Comparison of ENCODE assay signal across 14 mouse cellular contexts in the genomic region with DNA sequence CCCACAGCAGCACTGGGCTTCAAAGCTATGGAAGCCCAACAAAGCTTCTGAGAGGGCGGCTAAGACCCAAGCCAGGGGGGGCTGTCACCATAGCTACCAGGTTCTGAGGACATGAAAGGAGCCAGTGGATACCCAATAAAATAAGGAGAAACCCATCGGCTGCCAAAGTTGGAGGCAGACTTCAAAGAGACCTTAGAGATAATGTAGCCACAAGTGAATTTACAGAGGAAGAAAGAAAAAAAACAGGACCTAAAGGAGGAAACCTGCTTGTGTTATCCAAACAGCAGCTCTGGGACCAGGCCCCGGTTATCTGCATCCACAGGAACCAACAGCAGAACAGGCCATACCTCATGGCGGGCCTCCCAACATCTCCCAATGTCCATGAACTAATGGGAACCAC.
DNase-seq lines count a peak whose midpoint lies in the region; ATAC-seq and TF ChIP-seq lines count a peak whose summit lies in the region.
"Had no signal": no experiment of that assay in that cellular context is flagged by ENCODE, and none has a peak within 500 bp of the region (broad histone marks: within the 10 kb centered on the region; RNA-seq: fewer than 3 reads in every experiment).

No protein-coding gene starts in this region.

- WGBS in forebrain, embryonic 10.5 days: 51% methylated on average over 4 of the region's 4 CpGs
- 50% methylated on average over 4 of the region's 4 CpGs for WGBS in forebrain, embryonic 15.5 days
- 44% methylated on average over 4 of the region's 4 CpGs for WGBS in heart, embryonic 15.5 days
- 18% methylated on average over 4 of the region's 4 CpGs for WGBS in liver, embryonic 13.5 days (ENCODE audit: insufficient replicate concordance)

- intact Hi-C loops in left cerebral cortex, postnatal 14 days (cut with DNase I): no loop called here

- no peaks in the 10 kb centered on the region for H3K36me3 ChIP-seq in forebrain, embryonic 10.5 days (replicated peaks)
- no peaks in the 10 kb centered on the region for H3K36me3 ChIP-seq in forebrain, embryonic 15.5 days
- H3K36me3 ChIP-seq in heart, embryonic 15.5 days: no peaks in the 10 kb centered on the region
- peaks cover 0 to 41% of the 10 kb centered on the region in 2 experiments; a peak in 2 of 4 replicates for H3K36me3 ChIP-seq in MEL (ENCODE audit: control insufficient read depth in 1 of 2, insufficient read depth in 2 of 2, low read length in 2 of 2)
- H3K36me3 ChIP-seq in liver, embryonic 13.5 days: no peaks in the 10 kb centered on the region
- H3K36me3 ChIP-seq: hindbrain, embryonic 15.5 days had no signal

- H3K79me2 ChIP-seq in MEL (ENCODE audit: control insufficient read depth, insufficient read depth, low read length, poor library complexity): no peaks in the 10 kb centered on the region

- H3K9ac ChIP-seq in forebrain, embryonic 15.5 days (replicated peaks): no peak overlapping the region
- no peak overlapping the region for H3K9ac ChIP-seq in heart, embryonic 15.5 days
- peak overlapping the region; percentile 40 for H3K9ac ChIP-seq in MEL (ENCODE audit: control insufficient read depth, low read depth, low read length, poor library complexity, severe bottlenecking)
- peak overlapping the region; percentile 55 for H3K9ac ChIP-seq in liver, embryonic 13.5 days
- H3K9ac ChIP-seq: hindbrain, embryonic 15.5 days had no signal

- no peak for DNase-seq in forebrain, embryonic 10.5 days (ENCODE audit: extremely low spot score, low spot score)
- DNase-seq in heart, adult 8-10 months (ENCODE audit: low spot score): no peak
- DNase-seq in MEL (ENCODE audit: low read depth, low spot score): peak; percentile 84
- peak; percentile 30 for DNase-seq in liver, embryonic 13.5 days
- DNase-seq in left cerebral cortex, postnatal 14 days (ENCODE audit: low spot score in 2 of 2): no peak
- DNase-seq in ovary, postnatal 10 days (ENCODE audit: low spot score): no peak
- DNase-seq: cerebellum, postnatal 10 days; gastrocnemius, postnatal 10 days; kidney, adult 8-10 months; lung, postnatal 14 days; right cerebral cortex, adult 18-20 months had no signal

- ATAC-seq in forebrain, embryonic 15.5 days (replicated peaks): no peak
- ATAC-seq in heart, embryonic 15.5 days (replicated peaks; ENCODE audit: insufficient number of reproducible peaks, insufficient read depth, low FRiP score, low read depth): no peak; the same call in 1 of the 2 replicates
- peak; percentile 24; the same call in 1 of the 2 replicates for ATAC-seq in liver, embryonic 13.5 days (ENCODE audit: low read depth)

- peaks cover 57% of the 10 kb centered on the region for H3K4me1 ChIP-seq in forebrain, embryonic 10.5 days
- H3K4me1 ChIP-seq in forebrain, embryonic 15.5 days: peaks cover 16% of the 10 kb centered on the region; the same call in 1 of the 2 replicates
- peaks cover 69% of the 10 kb centered on the region for H3K4me1 ChIP-seq in heart, embryonic 15.5 days (replicated peaks)
- H3K4me1 ChIP-seq in MEL (ENCODE audit: control insufficient read depth in 1 of 2, insufficient read depth in 2 of 2, low read length in 2 of 2): peaks cover 34 to 45% of the 10 kb centered on the region in 2 experiments
- H3K4me1 ChIP-seq in liver, embryonic 13.5 days (replicated peaks): peaks cover 90% of the 10 kb centered on the region

- no peak for TF ChIP-seq RAD21 in MEL (IDR thresholded peaks at IDR 0.05; ENCODE audit: low read depth, low read length)

- H3K4me3 ChIP-seq in forebrain, embryonic 10.5 days: no peak overlapping the region
- H3K4me3 ChIP-seq in forebrain, embryonic 15.5 days: no peak overlapping the region
- no peak overlapping the region for H3K4me3 ChIP-seq in heart, embryonic 15.5 days
- H3K4me3 ChIP-seq in MEL (ENCODE audit: control insufficient read depth in 1 of 2, insufficient read depth in 1 of 2, low read depth in 2 of 2, low read length in 2 of 2): no peak overlapping the region
- H3K4me3 ChIP-seq in liver, embryonic 13.5 days (replicated peaks): no peak overlapping the region
- H3K4me3 ChIP-seq: hindbrain, embryonic 15.5 days had no signal

- H3K27me3 ChIP-seq in forebrain, embryonic 10.5 days (ENCODE audit: poor library complexity, severe bottlenecking): no peaks in the 10 kb centered on the region
- no peaks in the 10 kb centered on the region for H3K27me3 ChIP-seq in forebrain, embryonic 15.5 days
- no peaks in the 10 kb centered on the region for H3K27me3 ChIP-seq in heart, embryonic 15.5 days
- H3K27me3 ChIP-seq in MEL (ENCODE audit: control insufficient read depth in 1 of 2, insufficient read depth in 2 of 2, low read length in 2 of 2): no peaks in the 10 kb centered on the region
- no peaks in the 10 kb centered on the region for H3K27me3 ChIP-seq in liver, embryonic 13.5 days
- H3K27me3 ChIP-seq: hindbrain, embryonic 15.5 days had no signal

- peak in 1 of 2 experiments; percentile 33; a peak in 1 of 4 replicates for TF ChIP-seq POLR2A in MEL (IDR thresholded peaks at IDR 0.05; ENCODE audit: control insufficient read depth in 1 of 2, insufficient read depth in 1 of 2, low read depth in 1 of 2, low read length in 2 of 2, poor library complexity in 1 of 2)

- H3K9me3 ChIP-seq in forebrain, embryonic 10.5 days: no peaks in the 10 kb centered on the region
- H3K9me3 ChIP-seq in forebrain, embryonic 15.5 days: no peaks in the 10 kb centered on the region
- H3K9me3 ChIP-seq in heart, embryonic 15.5 days (replicated peaks): no peaks in the 10 kb centered on the region
- no peaks in the 10 kb centered on the region for H3K9me3 ChIP-seq in MEL (replicated peaks; ENCODE audit: insufficient read depth, low read length)
- H3K9me3 ChIP-seq in liver, embryonic 13.5 days (replicated peaks): no peaks in the 10 kb centered on the region
- H3K9me3 ChIP-seq: hindbrain, embryonic 15.5 days had no signal

- H3K27ac ChIP-seq in forebrain, embryonic 10.5 days: peak overlapping the region; percentile 73
- H3K27ac ChIP-seq in forebrain, embryonic 15.5 days (replicated peaks): no peak overlapping the region
- peak overlapping the region; percentile 89 for H3K27ac ChIP-seq in heart, embryonic 15.5 days
- H3K27ac ChIP-seq in MEL (ENCODE audit: control insufficient read depth, low read depth, low read length): peak overlapping the region; percentile 71
- H3K27ac ChIP-seq in liver, embryonic 13.5 days: peak overlapping the region; percentile 95
- H3K27ac ChIP-seq: hindbrain, embryonic 15.5 days had no signal

- no peak overlapping the region for H3K4me2 ChIP-seq in forebrain, embryonic 15.5 days (replicated peaks)
- H3K4me2 ChIP-seq in heart, embryonic 15.5 days: no peak overlapping the region
- no peak overlapping the region for H3K4me2 ChIP-seq in liver, embryonic 13.5 days
- H3K4me2 ChIP-seq: hindbrain, embryonic 15.5 days had no signal

- no peak for TF ChIP-seq CTCF in MEL (IDR thresholded peaks at IDR 0.05 in 2 of 3, conservative IDR thresholded peaks at IDR 0.05 in 1 of 3; ENCODE audit: control insufficient read depth in 1 of 3, insufficient read depth in 1 of 3, low read depth in 2 of 3, low read length in 3 of 3, poor library complexity in 1 of 3, severe bottlenecking in 1 of 3)

- peak; percentile 88 to 94 for TF ChIP-seq EP300 in MEL (IDR thresholded peaks at IDR 0.05; ENCODE audit: low read depth in 1 of 2, low read length in 2 of 2)

TF ChIP-seq in MEL, 35 proteins besides CTCF, POLR2A, EP300 and RAD21:
- TF ChIP-seq HCFC1 (IDR thresholded peaks at IDR 0.05; ENCODE audit: low read depth, low read length) (0 out of 2 replicates have a peak, but pooled peaks have one; percentile 17), TBP (IDR thresholded peaks at IDR 0.05; ENCODE audit: low read depth, low read length) (peak; percentile 53), CHD1 (IDR thresholded peaks at IDR 0.05; ENCODE audit: low read depth, low read length) (no peak), TAL1 (IDR thresholded peaks at IDR 0.05; ENCODE audit: low read length) (peak; percentile 87), KAT2A (conservative IDR thresholded peaks at IDR 0.05; ENCODE audit: low read depth, low read length) (0 out of 2 replicates have a peak, but pooled peaks have one; percentile 20), MXI1 (IDR thresholded peaks at IDR 0.05; ENCODE audit: low read depth, low read length) (peak; percentile 41), MAX (IDR thresholded peaks at IDR 0.05; ENCODE audit: low read length) (peak; percentile 69; the same call in 1 of the 2 replicates), ZNF384 (IDR thresholded peaks at IDR 0.05; ENCODE audit: low read depth, low read length) (peak; percentile 94), ZKSCAN1 (IDR thresholded peaks at IDR 0.05; ENCODE audit: low read depth, low read length) (no peak), GATA1 (IDR thresholded peaks at IDR 0.05; ENCODE audit: low read depth, low read length) (peak; percentile 89), SIN3A (IDR thresholded peaks at IDR 0.05; ENCODE audit: low read length) (peak; percentile 59), ETS1 (IDR thresholded peaks at IDR 0.05; ENCODE audit: low read depth, low read length) (peak; percentile 76), MYB (IDR thresholded peaks at IDR 0.05; ENCODE audit: low read depth, low read length) (0 out of 2 replicates have a peak, but pooled peaks have one; percentile 39), MAZ (IDR thresholded peaks at IDR 0.05; ENCODE audit: low read depth, low read length) (0 out of 2 replicates have a peak, but pooled peaks have one; percentile 14), RCOR1 (IDR thresholded peaks at IDR 0.05; ENCODE audit: low read depth, low read length) (peak; percentile 88), MYC (IDR thresholded peaks at IDR 0.05; ENCODE audit: low read depth, low read length) (peak; percentile 83), TCF12 (IDR thresholded peaks at IDR 0.05; ENCODE audit: low read depth, low read length) (peak; percentile 86), UBTF (IDR thresholded peaks at IDR 0.05; ENCODE audit: borderline replicate concordance, insufficient read depth, low read depth, low read length) (no peak), GABPA (IDR thresholded peaks at IDR 0.05; ENCODE audit: low read depth, low read length) (no peak), MAFK (IDR thresholded peaks at IDR 0.05; ENCODE audit: borderline replicate concordance, low read depth, low read length) (peak; percentile 23; the same call in 1 of the 2 replicates), ZC3H11A (IDR thresholded peaks at IDR 0.05; ENCODE audit: low read depth, low read length) (no peak)
TF ChIP-seq in MEL: peak in this region for 16.

Comparison
In these comparisons a context has a peak if more than half of its experiments do, and no peak if none do; other contexts are left out.
1. DNase-seq: peak in MEL (single experiment) and liver, embryonic 13.5 days (single experiment); none in forebrain, embryonic 10.5 days (single experiment), heart, adult 8-10 months (single experiment), left cerebral cortex, postnatal 14 days (0 of 2) and ovary, postnatal 10 days (single experiment).
2. H3K9ac ChIP-seq: peak in MEL (single experiment) and liver, embryonic 13.5 days (single experiment); none in forebrain, embryonic 15.5 days (single experiment) and heart, embryonic 15.5 days (single experiment).